Mouse (Mus musculus) induced T-regulatory cell, adult 2 months (primary cell): ENCODE measurements around the gene Secisbp2.
"Not testable (repeated sequence)": the region's sequence is repeated elsewhere in the genome, so short reads cannot be mapped to it uniquely, and the experiment has no call there.

Experiments
- DNase-seq: peaks from one replicate; pipeline ENCODE4 v3.0.0-alpha.2; 2012; ENCODE audit warnings: low read depth

The Secisbp2 gene

DNA sequence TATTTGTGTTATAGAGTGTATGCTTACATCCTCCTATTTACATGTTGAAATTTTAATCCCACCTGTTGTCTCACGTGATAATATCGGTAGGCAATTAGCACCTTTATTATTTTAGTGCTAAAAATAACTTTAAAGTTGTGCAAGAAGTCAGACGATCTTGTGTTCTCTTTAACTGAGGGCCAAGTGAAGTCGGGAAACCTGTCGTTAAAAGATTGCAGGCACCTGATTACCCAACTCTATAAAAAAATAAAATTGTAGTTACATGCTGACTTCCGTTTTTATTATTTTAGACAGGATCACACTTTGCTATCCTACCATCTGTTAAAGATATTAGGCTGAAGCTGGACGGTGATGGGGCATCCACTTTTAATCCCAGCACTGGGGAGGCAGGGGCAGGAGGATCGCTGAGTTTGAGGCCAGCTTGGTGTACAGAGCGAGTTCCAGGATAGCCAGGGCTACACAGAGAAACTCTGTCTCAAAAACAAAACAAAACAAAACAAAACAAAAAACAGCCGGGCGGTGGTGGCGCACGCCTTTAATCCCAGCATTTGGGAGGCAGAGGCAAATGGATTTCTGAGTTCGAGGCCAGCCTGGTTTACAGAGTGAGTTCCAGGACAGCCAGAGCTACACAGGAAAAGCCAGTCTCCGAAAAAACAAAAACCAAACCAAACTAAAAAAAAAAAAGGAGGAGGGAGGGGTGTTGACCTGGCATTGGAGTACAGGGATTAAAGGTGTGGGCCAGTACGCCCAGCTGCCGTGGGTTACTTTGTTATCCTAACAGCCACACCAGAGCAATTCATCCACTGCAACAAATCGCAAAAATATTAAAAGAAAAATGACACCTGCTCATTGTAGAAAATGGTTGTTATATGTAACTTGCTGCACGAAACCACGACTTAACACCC is 7.3 kb upstream of the Secisbp2 start:
- no peak for DNase-seq

- peak; percentile 100 for DNase-seq
These were observed 6.4 kb upstream of the Secisbp2 start, which contains the start of gene Cks2 for GRCm38 (mm10) chr13:51644829-51645789. Gene Cks2, plus strand, starts transcription at chr13:51645232.

DNA sequence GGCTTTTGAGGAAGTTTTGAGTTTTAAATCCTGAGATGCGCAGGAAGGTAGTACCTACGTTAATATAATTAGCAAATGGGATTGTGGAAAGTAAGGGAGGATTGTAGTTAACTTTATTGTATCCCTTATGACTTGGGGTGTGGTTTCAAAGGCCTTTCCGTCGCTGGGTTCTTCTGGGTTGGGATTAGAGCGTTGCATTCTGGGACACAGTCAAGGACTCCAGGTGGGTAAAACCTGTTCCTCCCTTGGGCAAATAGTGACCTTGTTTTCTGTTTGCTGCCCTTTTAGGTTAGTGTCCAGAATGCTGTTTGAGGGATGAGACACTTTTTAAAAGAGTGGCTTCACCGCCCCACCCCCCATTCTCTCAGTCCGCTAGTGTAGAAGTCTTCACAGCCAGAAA is 5.6 kb upstream of the Secisbp2 start:
- DNase-seq, result no peak

DNA sequence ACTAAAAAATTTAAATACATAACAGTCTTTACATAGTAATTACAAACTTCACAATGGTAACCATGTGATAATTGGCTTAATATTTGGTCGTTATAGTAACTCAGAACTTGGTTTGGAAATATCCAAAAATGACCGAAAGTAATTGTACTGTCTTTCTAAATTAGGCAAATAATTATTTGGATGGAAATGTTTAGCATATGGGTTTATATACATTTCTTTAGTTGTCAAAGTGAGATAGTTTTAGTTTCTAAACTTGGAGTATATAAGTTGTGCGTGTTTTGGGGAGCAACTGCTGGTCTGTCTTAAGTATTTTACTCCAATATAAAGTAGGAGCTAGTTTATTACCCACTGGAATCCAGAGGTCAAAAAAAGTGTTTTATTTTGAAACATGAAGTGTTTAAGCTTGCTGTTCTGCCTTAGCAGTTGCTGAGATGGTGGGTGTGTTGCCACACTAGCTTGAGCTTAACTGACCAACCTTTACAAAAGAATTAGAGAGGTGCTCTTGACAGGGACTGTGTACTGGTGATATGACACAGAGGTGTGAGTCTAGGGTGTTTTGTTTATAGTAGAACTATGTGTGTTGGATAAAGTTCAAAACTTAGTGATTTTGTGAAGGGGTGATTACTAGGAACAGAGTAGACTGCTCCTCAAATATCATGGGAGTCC is 5.0 kb upstream of the Secisbp2 start:
- DNase-seq, result no peak

DNA sequence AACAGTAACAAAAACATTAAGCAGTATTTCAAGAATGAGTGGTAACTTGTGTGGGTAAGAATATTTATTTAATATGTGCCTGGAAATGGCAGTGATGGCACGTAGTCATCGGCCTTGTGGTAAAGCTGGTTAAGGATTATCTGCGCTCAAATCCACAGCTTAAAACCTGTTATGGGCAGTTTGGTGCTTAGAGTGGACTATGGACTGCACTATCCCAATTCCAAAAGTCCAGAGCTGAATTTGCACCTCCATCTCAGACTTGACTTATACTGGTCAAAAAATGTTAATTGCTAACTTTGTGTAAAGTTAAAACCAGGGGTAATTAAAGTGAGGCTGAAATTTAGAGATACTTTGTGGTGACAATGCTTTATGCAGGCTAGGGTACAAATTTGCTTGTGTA is 3.7 kb upstream of the Secisbp2 start:
- peak; percentile 32 for DNase-seq

DNA sequence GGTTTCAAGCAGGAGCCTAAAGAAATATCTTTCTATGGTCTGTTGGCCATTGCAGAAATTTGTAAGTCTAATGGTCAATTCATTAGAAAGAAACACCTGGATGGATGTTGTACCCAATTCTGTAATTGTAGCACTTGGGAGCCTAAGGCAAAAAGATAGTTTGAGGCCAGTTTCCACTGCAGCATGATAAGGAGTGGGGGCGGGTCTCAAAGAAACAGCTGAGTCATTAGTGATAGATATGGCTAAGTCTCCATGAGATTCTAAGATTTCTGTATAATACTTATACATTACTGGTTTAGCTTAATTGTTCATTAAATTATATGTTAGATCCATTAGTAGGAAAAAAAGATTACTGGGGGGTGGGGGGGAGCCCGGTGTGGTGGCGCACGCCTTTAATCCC is 3.3 kb upstream of the Secisbp2 start:
- DNase-seq, result peak; percentile 32

DNA sequence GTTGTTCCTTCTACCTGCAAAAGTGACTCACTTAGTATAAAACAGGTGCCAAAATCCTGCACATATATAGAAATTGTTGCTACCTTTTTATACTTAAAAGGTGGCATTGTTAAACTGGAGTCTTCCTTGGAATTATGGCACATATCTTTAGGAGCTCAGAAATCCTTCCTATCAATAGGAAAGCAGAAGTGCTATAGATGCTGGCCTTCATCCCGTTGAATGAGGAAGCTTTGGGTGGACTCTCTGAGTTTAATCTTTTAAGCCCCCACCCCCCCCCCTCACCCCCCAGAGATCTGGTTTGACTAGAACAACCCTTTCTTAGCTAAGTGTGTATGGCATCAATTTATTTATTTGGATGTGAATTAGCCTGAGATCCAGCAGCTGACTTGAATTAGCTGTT is 1.8 kb upstream of the Secisbp2 start:
- DNase-seq, result no peak

- no peak for DNase-seq
These were observed 1.7 kb downstream of the Secisbp2 start for GRCm38 (mm10) chr13:51653159-51653558.

GRCm38 (mm10) chr13:51653961-51654360 is 2.5 kb downstream of the Secisbp2 start:
- no peak for DNase-seq

GRCm38 (mm10) chr13:51656516-51657235 is 5.2 kb downstream of the Secisbp2 start:
- DNase-seq, result no peak

DNA sequence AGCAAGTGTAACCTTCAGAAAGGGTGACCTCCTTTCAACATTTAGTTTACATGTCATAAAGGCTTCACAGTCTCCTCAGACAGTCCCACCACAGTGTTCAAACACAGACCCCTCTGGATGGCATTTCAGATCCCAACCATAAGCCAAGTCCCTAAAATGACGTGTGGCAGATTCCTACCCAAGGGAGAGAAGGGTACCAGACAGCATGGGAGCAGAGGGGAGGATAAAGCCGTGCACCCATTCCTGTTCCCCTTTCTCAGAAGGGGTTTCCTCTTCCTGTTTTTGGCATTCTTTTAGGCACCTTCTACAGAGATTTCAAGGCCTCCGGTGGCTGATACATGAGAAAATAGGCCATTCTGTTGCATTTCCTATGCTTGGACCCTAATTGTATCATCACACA is 6.6 kb downstream of the Secisbp2 start:
- no peak for DNase-seq

DNA sequence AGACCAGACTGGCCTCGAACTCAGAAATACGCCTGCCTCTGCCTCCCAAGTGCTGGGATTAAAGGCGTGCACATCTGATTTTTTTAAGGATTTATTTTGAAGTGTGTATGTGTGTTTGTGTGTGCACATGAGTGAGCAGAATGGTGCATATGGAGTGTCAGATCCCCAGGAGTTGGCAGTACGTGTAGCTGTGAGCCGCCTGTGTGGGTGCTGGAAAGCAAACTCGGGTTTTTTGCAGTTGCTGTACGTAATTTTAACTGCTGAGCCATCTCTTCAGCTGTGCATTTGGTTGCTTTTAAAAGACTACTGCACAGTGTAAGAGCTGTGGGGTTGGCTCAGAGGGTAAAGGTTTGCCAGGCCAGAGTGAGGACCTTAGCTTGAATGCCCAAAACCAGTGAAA is 8.1 kb downstream of the Secisbp2 start:
- no peak for DNase-seq

DNA sequence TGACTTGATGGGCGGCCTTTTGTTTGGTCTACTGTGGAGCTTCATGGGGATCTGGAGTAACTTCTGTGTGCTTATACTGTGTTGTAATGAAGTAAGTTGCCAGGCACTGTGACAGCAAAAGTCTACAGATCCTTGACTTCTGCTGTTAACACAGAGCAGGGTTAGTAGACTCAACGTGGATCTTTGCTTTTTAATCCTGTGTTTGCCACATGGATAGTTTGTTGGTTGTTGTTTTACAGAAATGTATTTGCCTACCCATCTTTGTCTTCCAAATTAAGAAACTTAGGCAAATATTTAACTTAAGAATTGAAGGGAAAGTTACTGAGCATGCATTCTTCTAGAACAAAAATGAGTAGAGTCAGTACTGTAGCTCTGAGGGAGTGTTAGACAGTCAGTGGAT is 12.1 kb downstream of the Secisbp2 start:
- no peak for DNase-seq

DNA sequence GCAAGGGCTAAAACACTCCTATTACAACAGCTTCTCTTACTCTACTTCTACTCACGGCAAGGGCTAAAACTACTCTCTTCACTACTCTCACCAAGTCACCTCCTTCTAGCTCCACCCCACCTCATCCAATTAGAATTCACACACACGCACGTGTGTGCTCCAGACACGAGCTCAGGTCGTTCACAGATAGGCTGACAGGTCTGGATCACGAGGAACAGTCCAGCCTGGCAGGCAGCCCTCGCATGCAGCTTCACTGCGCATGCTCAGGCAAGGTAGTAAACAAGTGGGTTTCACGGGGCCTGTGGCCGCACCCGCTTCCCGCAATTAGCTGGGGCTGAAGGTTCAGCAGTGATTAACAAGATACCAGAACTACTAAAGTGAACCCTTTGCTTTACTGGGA is 16.7 kb downstream of the Secisbp2 start:
- not testable (repeated sequence) for DNase-seq

- DNase-seq, result peak; percentile 24
These were observed 25.1 kb downstream of the Secisbp2 start for GRCm38 (mm10) chr13:51676641-51677040.

DNA sequence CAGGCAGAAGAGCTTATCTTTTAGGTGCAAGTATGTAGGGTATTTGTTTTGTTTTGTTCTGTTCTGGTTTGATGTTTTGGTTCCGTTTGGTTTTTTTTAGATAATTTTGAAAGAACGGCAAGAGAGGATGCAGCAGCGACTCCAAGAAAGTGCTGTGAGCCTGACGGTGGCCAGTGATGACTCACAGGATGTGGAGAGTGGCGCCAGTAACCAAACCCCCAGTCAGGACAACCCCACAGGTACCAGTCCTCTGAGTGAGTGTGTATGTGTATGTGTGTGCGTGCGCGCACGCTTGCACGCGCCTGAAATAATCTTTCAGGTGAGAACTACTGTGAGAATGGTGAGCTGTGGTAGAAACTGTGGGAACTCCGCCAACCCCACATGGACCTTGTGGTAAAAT is 25.5 kb downstream of the Secisbp2 start:
- DNase-seq, result peak; percentile 68

GRCm38 (mm10) chr13:51677630-51678185 is 26.2 kb downstream of the Secisbp2 start:
- no peak for DNase-seq

GRCm38 (mm10) chr13:51678687-51679086 is 27.2 kb downstream of the Secisbp2 start:
- DNase-seq, result no peak

- DNase-seq, result no peak
These were observed 27.8 kb downstream of the Secisbp2 start for GRCm38 (mm10) chr13:51679332-51679731.

- no peak for DNase-seq
These were observed 29.6 kb downstream of the Secisbp2 start for GRCm38 (mm10) chr13:51681076-51681475.

- DNase-seq, result no peak
These were observed 30.1 kb downstream of the Secisbp2 start for GRCm38 (mm10) chr13:51681634-51682033.
